Mouse (Mus musculus) midbrain, embryonic 15.5 days (tissue): ENCODE data around the gene Noct. TPM values are rescaled to one million over a fixed set of nuclear protein-coding genes. Genes with fewer than 3 reads are reported as not detected.

Experiments used
- ATAC-seq: fragments of 200-750 bp; cut with Nextera tagmentation; replicated peaks from 2 replicates; pipeline ENCODE4 v1.8.0; 2017; ENCODE audit warnings: moderate TSS enrichment
- H3K27ac ChIP-seq: fragments of 300-500 bp; sonication (generic); 2 replicates; pipeline ENCODE4 v1.5.1; 2015; ENCODE audit warnings: mild to moderate bottlenecking, inconsistent platforms
- H3K27me3 ChIP-seq: fragments of 300-500 bp; sonication (generic); replicated peaks from 2 replicates; pipeline ENCODE4 v1.6.1; 2015; ENCODE audit warnings: inconsistent platforms
- H3K36me3 ChIP-seq: fragments of 300-500 bp; sonication (generic); replicated peaks from 2 replicates; pipeline ENCODE4 v1.6.1; 2015; ENCODE audit warnings: inconsistent platforms
- H3K4me1 ChIP-seq: fragments of 300-500 bp; sonication (generic); 2 replicates; pipeline ENCODE4 v1.6.1; 2015; ENCODE audit warnings: inconsistent platforms
- H3K4me2 ChIP-seq: fragments of 300-500 bp; sonication (generic); 2 replicates; pipeline ENCODE4 v1.6.1; 2015; ENCODE audit warnings: inconsistent platforms, mild to moderate bottlenecking, moderate library complexity
- H3K4me3 ChIP-seq: fragments of 300-500 bp; sonication (generic); 2 replicates; pipeline ENCODE4 v1.5.1; 2015; ENCODE audit warnings: mild to moderate bottlenecking, inconsistent platforms
- H3K9ac ChIP-seq: fragments of 300-500 bp; sonication (generic); 2 replicates; pipeline ENCODE4 v1.6.1; 2015; ENCODE audit warnings: mild to moderate bottlenecking, inconsistent platforms
- H3K9me3 ChIP-seq: fragments of 300-500 bp; sonication (generic); 2 replicates; pipeline ENCODE4 v1.6.1; 2016; ENCODE audit warnings: inconsistent platforms
- WGBS: fragments of 180-500 bp; shearing (Covaris S2); methylation state at CpG from one replicate; pipeline ENCODE4 v1.1.7; 2015; ENCODE audit warnings: mixed read lengths; 5-methylcytosine and 5-hydroxymethylcytosine counted together
- polyA plus RNA-seq: library from polyadenylated mRNA; unstranded; fragments of >200 nt; fragmentation: Nextera tagmentation; extraction: Ambion mirVana; gene quantifications from 2 replicates; pipeline ENCODE4 v1.2.1, GENCODE M21; 2015

Gene Noct
- polyA plus RNA-seq, 1 experiment from 2014 or later: 31.7 TPM

DNA sequence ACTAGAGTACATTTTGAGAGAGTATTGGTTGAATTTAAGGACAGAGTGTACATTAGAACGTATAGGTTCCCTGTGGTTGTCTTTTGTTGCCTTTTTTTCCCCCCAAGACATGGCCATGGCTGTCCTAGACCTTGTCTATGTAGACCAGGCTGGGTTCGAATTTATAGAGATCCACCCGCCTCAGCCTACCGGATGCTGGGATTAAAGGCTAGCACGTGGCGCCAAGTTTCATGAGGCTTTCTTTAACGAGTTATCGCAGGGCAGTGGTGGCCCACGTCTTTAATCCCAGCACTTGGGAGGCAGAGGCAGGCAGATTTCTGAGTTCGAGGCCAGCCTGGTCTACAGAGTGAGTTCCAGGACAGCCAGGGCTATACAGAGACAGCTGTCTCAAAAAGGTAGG lies 1.7 kb downstream of the Noct start:
- H3K4me1 ChIP-seq: peaks cover 31% of the 10 kb centered on the region
- H3K4me2 ChIP-seq: peak overlapping the region; percentile 80
- no peaks in the 10 kb centered on the region for H3K36me3 ChIP-seq
- 96% methylated on average over 10 of the region's 10 CpGs for WGBS
- no peak for ATAC-seq
- no peaks in the 10 kb centered on the region for H3K27me3 ChIP-seq
- no peaks in the 10 kb centered on the region for H3K9me3 ChIP-seq
- H3K4me3 ChIP-seq: peak overlapping the region; percentile 69
- peak overlapping the region; percentile 81; the same call in 1 of the 2 replicates for H3K9ac ChIP-seq
- no peak overlapping the region for H3K27ac ChIP-seq

DNA sequence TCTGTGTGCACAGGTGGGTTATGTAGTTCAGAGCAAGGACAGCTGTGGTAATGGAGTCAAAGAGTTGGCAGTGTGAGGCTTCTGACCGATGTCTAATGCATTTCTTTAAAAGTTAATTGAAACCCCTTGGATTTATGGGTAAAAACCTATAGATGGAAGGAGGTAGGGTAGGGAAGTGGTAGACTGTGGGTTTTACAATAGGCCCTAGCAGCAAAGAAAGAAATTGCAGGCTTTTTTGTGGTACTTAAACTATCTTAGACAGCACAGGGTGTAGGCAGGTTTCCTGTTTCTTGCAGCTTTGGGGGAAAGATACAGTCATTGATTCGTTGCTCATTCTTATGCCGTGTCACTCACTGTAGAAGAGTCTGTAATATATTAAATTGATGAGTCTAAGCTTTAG lies 2.4 kb downstream of the Noct start:
- no peak for ATAC-seq
- no peaks in the 10 kb centered on the region for H3K9me3 ChIP-seq
- H3K4me2 ChIP-seq: peak overlapping the region; percentile 80; the same call in 1 of the 2 replicates
- WGBS: 90% methylated on average over 3 of the region's 3 CpGs
- H3K4me1 ChIP-seq: peaks cover 31% of the 10 kb centered on the region
- no peak overlapping the region; the same call in 1 of the 2 replicates for H3K4me3 ChIP-seq
- no peaks in the 10 kb centered on the region for H3K36me3 ChIP-seq
- no peaks in the 10 kb centered on the region for H3K27me3 ChIP-seq
- H3K9ac ChIP-seq: no peak overlapping the region
- no peak overlapping the region for H3K27ac ChIP-seq

DNA sequence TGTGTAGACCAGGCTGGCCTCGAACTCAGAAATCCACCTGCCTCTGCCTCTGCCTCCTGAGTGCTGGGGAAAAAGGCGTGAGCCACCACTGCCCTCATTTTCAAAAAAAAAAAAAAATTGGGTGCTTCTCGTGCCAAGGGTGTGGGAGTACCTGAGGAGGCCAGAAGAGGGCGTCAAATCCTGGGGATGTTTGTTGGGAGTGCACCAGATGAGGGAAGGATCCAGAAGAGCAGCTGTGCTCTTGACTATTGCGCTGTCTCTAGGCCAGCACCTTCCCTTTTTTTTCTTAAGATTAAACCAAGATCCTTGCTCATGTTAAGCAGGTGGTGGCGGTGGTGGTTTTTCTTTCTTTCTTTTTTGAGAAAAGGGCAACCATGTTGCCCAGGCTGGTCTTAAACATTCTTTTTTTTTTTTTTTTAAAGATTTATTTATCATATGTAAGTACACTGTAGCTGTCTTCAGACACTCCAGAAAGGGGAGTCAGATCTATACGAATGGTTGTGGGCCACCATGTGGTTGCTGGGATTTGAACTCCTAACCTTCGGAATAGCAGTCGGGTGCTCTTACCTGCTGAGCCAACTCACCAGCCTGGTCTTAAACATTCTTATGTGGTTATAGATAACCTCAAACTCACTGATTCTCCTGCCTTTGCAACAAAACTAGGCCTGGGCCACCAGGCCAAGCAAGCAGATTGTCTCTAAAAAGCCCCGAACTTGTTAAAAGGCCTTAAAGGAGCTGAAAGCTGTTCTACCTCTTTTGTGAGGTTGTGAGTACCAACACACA lies 4.0 kb downstream of the Noct start:
- H3K27ac ChIP-seq: no peak overlapping the region
- no peak for ATAC-seq

DNA sequence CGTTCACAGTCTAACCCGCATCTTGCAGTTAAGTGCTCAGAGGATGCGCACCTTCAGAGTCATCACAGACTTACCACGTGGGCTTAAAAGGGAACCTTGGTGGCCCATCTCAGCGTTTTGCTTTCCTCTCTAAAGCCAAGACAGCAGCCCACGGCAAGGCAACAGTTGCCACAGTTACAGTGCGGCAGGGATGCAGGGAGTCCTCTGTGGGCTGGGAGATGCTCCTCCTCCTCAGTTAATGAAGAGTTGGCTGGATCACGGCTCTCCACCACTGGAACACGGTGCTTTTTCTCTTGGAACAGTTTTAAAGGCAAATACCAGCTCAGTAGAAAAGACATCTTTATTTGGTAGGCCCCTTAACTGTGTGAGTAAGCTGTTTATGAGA lies 4.6 kb downstream of the Noct start:
- WGBS: 79% methylated on average over 9 of the region's 9 CpGs
- no peak overlapping the region for H3K9ac ChIP-seq
- no peak overlapping the region for H3K27ac ChIP-seq

More for the DNA sequence above, 4.0 kb downstream of the Noct start:
- peaks cover 30% of the 10 kb centered on the region for H3K4me1 ChIP-seq
- H3K4me2 ChIP-seq: no peak overlapping the region
- 81% methylated on average over 10 of the region's 10 CpGs for WGBS
- H3K9ac ChIP-seq: no peak overlapping the region
- H3K4me3 ChIP-seq: no peak overlapping the region
- no peaks in the 10 kb centered on the region for H3K36me3 ChIP-seq
- no peaks in the 10 kb centered on the region for H3K27me3 ChIP-seq
- no peaks in the 10 kb centered on the region for H3K9me3 ChIP-seq

DNA sequence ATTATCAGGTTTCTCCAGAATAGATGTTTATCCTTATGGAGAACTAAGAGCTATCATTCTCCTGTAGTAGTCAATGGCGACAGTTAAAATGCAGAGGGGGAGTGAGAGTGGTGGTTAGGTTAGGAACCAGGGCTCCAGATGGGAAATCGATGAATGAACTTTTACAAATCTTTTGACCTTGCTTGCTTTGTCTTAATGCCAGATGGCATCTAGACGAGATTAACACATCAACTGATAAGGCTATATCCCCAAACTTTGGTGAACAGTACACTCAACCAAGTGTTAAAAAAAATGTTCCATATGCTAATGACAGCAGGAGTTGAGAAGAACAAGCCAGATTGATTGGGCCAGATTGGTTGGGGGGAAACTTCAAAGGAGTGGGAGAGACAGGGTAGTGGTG lies 5.0 kb downstream of the Noct start:
- no peak for ATAC-seq
- H3K4me1 ChIP-seq: peaks cover 23% of the 10 kb centered on the region
- H3K36me3 ChIP-seq: no peaks in the 10 kb centered on the region
- H3K4me3 ChIP-seq: no peak overlapping the region
- no peak overlapping the region for H3K9ac ChIP-seq
- H3K9me3 ChIP-seq: no peaks in the 10 kb centered on the region
- H3K27ac ChIP-seq: no peak overlapping the region
- WGBS: 82% methylated on average over 3 of the region's 3 CpGs
- H3K4me2 ChIP-seq: no peak overlapping the region
- no peaks in the 10 kb centered on the region for H3K27me3 ChIP-seq

More for the DNA sequence above, 4.6 kb downstream of the Noct start:
- Histone ChIP-seq H3K36me3 (no peaks in the 10 kb centered on the region), H3K4me2 (no peak overlapping the region), H3K4me1 (peaks cover 24% of the 10 kb centered on the region), H3K4me3 (no peak overlapping the region), H3K9me3 (no peaks in the 10 kb centered on the region), H3K27me3 (no peaks in the 10 kb centered on the region)
- no peak for ATAC-seq

DNA sequence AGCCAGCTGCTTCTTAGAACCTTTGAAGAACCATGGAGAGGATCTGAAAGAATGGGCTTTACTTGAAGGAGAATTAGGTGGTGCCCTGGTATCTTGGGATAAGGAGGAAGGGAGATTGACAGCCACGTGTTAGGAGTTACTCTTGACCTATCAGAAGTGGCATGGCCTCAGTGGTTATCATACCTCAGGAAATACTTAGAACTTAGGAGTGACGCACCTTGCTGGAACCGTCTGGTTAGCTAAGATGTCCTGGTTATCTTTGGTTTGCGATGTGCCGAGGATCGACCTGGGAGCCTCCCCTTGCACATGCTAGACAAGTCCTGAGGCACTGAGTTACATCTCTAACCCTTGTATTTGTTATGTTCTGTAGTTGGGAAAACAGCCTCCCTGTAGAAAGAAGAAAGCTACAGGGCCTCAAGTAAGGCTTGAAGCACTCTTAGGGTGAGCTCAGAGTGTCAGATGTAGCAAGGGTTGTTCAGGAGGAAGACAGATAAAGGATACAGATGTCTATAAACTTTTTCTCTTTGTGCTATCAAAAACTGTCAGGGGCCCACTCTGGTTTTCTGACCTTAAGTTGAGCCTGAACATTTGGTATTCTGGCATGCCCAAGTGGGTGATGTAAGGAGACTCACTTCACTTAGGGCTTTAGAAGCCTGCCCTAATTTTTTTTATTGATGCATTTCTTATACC lies 6.0 kb downstream of the Noct start:
- H3K4me3 ChIP-seq: no peak overlapping the region
- H3K4me2 ChIP-seq: no peak overlapping the region
- no peak overlapping the region for H3K27ac ChIP-seq
- no peak overlapping the region for H3K9ac ChIP-seq
- peaks cover 25% of the 10 kb centered on the region for H3K4me1 ChIP-seq
- H3K36me3 ChIP-seq: no peaks in the 10 kb centered on the region
- ATAC-seq: no peak
- no peaks in the 10 kb centered on the region for H3K9me3 ChIP-seq
- 92% methylated on average over 6 of the region's 6 CpGs for WGBS
- no peaks in the 10 kb centered on the region for H3K27me3 ChIP-seq

DNA sequence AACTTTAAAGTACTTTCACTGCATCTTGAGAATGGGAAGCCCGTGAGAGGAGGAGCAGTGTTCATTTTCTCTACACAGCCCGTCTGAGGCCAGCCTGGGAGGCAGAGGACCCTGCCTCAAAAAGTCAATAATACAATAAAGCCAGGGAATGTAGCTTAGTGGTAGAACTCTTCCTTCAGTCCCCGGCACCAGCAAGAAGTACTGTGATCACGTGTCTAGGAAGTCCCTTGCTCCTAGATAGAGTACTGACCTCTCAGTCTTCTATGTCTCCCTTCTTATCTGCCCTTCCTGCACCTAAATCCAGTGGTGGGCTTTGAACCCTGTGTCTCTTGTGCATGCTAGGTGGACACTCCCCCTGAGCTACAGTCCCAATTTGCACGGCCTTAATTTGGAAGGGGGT lies 6.6 kb downstream of the Noct start:
- WGBS: 80% methylated on average over 5 of the region's 5 CpGs
- no peak for ATAC-seq
- Histone ChIP-seq H3K4me2 (no peak overlapping the region), H3K4me1 (peaks cover 22% of the 10 kb centered on the region), H3K9me3 (no peaks in the 10 kb centered on the region), H3K36me3 (no peaks in the 10 kb centered on the region), H3K27ac (no peak overlapping the region), H3K9ac (no peak overlapping the region), H3K4me3 (no peak overlapping the region), H3K27me3 (no peaks in the 10 kb centered on the region)

DNA sequence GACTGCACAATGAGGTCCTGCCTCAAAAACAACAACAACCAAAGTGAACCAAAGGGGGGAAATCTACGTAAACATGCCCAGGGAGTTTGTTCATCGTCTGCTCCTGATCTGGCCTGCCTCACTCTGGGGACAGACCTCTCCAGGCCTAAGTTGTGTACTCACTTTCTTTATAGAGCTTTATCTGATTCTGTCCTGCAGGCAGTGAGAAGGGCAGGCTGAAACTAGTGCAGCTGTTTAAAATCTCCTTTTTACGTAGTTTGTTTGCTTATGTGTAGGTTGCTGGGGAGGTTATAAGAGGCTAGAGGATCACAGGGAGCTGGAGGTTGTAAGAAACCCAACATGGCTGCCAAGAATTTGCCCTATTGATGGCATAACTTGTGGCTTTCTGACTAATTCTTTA lies 7.3 kb downstream of the Noct start:
- 63% methylated on average over 3 of the region's 3 CpGs for WGBS
- no peaks in the 10 kb centered on the region for H3K36me3 ChIP-seq
- H3K27me3 ChIP-seq: no peaks in the 10 kb centered on the region
- ATAC-seq: no peak
- no peaks in the 10 kb centered on the region for H3K9me3 ChIP-seq
- H3K27ac ChIP-seq: no peak overlapping the region
- no peak overlapping the region for H3K4me2 ChIP-seq
- no peak overlapping the region for H3K4me3 ChIP-seq
- H3K4me1 ChIP-seq: peaks cover 16% of the 10 kb centered on the region
- no peak overlapping the region for H3K9ac ChIP-seq

DNA sequence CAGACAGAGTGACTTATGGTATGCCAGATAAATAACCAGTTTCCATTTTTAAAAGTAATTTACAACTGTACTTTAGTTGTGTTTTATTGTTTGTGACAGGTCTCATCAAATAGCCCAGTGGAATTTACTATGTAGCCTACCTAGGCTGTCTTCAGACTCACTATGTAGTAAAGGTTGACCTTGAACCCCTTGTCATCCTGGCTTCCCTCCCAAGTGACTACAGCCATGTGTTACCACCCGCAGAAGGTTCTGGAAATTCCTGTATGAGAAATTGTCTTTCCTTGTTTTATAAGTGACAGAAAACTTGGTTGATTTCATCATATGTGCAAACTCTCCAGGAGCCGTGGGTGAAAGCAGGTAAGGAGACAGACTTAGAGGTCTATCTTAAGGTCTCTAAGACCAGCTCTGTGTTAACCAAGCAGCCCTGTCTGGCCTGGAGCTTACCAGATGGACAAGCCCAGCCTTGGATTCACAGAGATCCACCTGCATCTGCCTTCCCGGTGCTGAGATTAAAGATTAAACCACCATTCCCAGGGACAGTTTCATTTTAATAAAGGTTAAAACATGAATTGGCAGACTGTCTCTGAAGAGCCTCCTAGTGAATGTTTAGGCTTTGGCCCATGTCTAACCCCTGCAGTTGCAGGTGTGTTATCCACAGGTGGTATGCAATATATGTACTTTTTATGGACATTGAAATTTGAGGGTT lies 8.1 kb downstream of the Noct start:
- H3K27ac ChIP-seq: no peak overlapping the region
- WGBS: 91% methylated on average over 3 of the region's 3 CpGs
- no peak overlapping the region for H3K4me3 ChIP-seq
- peaks cover 9% of the 10 kb centered on the region for H3K4me1 ChIP-seq
- ATAC-seq: no peak
- H3K9ac ChIP-seq: no peak overlapping the region
- H3K9me3 ChIP-seq: no peaks in the 10 kb centered on the region
- H3K36me3 ChIP-seq: no peaks in the 10 kb centered on the region
- H3K27me3 ChIP-seq: no peaks in the 10 kb centered on the region
- H3K4me2 ChIP-seq: no peak overlapping the region

DNA sequence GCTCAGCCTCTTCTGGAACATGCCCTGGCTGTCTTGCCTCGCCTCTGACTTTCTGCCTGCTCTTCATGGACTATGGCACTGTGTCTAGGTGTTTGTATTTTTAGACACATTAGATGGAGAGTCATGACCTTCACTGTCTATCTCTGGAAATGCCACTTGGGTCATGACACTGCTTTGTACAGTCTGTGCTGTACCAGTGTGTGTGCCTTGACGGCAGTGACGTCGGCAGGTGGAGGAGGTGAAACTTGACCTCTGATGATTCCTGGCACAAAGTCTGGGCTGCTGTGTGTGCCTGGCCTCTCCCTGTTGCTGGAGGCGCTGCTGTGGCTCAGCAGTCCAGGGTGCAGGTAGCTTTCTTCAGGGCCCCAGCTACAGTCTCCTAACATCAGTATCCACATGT lies 9.2 kb downstream of the Noct start:
- no peaks in the 10 kb centered on the region for H3K9me3 ChIP-seq
- no peak overlapping the region for H3K4me3 ChIP-seq
- no peaks in the 10 kb centered on the region for H3K36me3 ChIP-seq
- ATAC-seq: no peak
- H3K27me3 ChIP-seq: no peaks in the 10 kb centered on the region
- H3K4me1 ChIP-seq: peaks cover 9% of the 10 kb centered on the region
- 77% methylated on average over 5 of the region's 5 CpGs for WGBS
- H3K4me2 ChIP-seq: no peak overlapping the region
- H3K9ac ChIP-seq: no peak overlapping the region
- no peak overlapping the region for H3K27ac ChIP-seq

DNA sequence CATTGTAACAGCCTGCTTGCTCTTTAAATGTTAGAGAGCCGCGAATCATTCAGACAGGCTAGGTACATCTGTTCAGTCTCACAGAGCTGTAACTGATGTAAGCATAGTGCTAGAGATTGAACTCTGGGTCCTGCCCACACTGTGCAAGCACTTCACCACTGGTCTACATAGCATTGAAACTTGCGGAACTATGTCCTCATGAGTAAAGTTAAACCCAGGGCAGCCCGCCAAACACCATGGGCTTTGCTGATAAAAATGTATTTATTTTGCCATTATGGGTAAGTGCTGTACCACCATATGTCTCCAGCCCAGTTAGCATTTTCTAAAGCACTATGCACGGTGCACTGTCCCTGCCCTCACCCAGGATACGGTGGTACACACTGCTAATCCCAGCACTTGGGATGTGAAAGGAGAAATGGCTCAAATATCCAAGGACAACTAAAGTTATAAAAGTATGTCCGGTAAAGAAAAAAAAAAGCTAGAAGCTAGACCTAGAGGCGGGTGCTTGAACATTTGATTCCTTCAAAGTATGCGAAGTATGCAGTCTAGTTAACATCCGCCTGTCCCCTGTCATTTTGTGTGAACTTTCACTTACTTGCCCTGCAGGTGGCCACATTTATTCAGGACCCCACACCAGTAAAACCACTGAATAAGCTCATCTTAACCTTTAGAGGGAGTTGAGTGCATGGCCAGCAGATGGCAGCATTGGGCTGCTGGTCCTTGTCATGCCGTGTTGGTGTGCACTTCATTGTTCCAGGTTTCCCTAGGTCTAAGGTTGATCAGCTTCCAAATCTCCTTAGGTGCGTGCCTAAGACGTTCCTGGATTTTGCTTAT lies 9.9 kb downstream of the Noct start:
- H3K4me3 ChIP-seq: no peak overlapping the region
- H3K9me3 ChIP-seq: no peaks in the 10 kb centered on the region
- H3K4me1 ChIP-seq: peaks cover 3% of the 10 kb centered on the region; the same call in 1 of the 2 replicates
- no peaks in the 10 kb centered on the region for H3K27me3 ChIP-seq
- H3K4me2 ChIP-seq: no peak overlapping the region
- 42% methylated on average over 13 of the region's 13 CpGs for WGBS
- H3K36me3 ChIP-seq: no peaks in the 10 kb centered on the region
- H3K27ac ChIP-seq: peak overlapping the region; percentile 16; the same call in 1 of the 2 replicates
- peak; percentile 78 for ATAC-seq
- H3K9ac ChIP-seq: no peak overlapping the region

DNA sequence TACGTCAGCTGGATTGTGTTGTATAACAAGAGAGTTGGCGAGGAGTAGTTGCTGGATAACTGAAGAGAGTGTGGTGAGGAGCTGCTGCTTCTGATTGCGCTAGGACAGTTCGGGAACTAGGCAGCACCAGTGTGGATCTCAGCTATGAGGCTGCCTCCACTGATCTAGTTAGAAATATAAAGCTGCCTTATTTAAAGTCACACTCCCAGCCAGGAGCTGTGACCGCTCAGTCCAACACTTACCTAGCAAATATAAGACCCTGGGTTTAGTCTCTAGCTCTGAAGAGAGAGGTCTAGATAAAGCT lies 10.5 kb downstream of the Noct start:
- no peaks in the 10 kb centered on the region for H3K27me3 ChIP-seq
- H3K9ac ChIP-seq: no peak overlapping the region
- H3K27ac ChIP-seq: peak overlapping the region; percentile 16; the same call in 1 of the 2 replicates
- no peak overlapping the region for H3K4me3 ChIP-seq
- no peaks in the 10 kb centered on the region for H3K36me3 ChIP-seq
- peak; percentile 44 for ATAC-seq
- H3K4me1 ChIP-seq: peaks cover 3% of the 10 kb centered on the region; the same call in 1 of the 2 replicates
- H3K9me3 ChIP-seq: no peaks in the 10 kb centered on the region
- H3K4me2 ChIP-seq: no peak overlapping the region
- WGBS: 68% methylated on average over 5 of the region's 5 CpGs
